Mouse (Mus musculus): ENCODE results near the gene Nell1. TPM values are rescaled to one million over a fixed set of nuclear protein-coding genes. Genes with fewer than 3 reads are reported as not detected.

Gene Nell1
- total RNA-seq, 2 experiments from 2014 or later, result 0.14 TPM; not detected in 1

GRCm38 (mm10) chr7:50338226-50338625, 363.6 kb downstream of the Nell1 start:
- DNase-seq, result no peak

DNA sequence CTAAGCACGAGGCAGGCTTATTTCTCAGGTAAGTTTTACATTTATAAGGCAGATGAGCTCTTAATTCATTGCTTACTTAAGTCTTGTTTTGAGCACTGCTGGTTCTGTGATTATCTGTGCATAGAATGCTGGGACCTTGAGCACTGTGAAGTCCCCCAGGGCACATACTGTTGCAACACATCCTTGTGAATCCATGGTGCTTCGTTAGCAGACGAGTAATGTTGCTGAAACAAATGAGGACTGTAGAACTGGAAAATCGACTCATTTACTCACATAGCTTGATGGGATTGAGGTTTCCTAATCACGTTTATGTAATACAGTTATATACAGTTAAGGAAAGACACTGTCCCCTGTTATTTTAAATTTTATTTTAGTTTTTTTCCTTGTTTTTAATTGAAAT, 364.1 kb downstream of the Nell1 start:
- DNase-seq, result no peak

- no peak for DNase-seq
These were observed 376.9 kb downstream of the Nell1 start for GRCm38 (mm10) chr7:50351564-50351963.

GRCm38 (mm10) chr7:50357213-50357612, 382.5 kb downstream of the Nell1 start:
- DNase-seq, result no peak

DNA sequence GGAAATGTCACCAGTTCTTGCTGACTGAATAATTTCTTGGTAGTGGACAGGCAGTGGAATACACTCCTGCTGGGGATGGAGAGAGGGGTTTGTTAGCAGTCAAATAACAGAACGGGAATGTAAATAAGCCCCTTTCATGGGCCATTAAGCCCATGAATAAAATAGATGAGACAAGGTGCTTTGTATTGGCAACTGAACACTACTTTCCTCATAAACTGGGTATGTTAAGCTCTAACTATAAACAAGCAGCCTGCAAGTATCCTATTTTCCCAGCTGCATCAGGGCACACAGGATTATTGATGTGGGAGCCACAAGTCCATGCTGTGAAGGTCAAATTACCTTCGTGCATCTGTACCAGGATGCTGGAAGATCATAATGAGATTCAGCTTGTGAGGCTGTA, 387.4 kb downstream of the Nell1 start:
- DNase-seq, result no peak

GRCm38 (mm10) chr7:50374876-50375275, 400.2 kb downstream of the Nell1 start:
- DNase-seq, result no peak

DNA sequence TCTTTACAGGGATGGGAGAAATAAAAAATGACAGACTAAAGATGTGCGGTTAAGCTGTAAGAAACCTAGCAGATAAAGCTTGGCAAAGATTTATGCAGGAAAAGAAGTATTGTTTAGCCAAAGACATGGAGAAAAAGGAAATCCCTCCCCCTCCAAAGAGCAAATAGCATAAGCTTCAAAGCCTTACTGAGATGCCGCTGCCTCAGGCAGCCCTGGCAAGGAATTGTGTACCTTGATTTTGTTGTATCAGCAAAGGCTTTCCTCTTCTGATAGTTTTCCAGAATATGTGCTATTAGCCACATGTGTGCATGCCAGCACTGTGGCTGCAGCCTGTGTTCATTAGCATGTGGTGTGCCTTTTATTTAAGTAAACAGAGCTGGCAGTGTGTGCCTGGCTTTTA, 435.8 kb downstream of the Nell1 start:
- DNase-seq, result no peak

DNA sequence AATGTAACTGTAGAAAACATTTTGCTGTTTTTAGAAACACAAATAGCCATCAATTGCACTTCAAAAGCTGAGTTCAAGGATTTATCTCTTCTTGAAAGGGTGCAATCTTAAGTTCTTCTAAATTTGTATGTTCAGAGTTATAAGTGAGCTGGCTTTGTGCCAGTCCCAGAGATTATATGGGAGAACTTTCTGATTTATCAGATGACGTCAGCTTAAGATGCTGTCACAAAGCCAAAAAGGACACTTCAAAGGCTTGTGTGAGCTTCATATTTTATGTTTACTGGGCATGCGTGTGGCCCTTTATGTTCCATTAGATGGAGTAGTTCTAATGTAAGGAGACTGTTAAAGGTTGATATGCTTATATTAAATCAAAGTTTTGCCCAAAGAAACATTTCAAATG, 445.3 kb downstream of the Nell1 start:
- no peak for DNase-seq

DNA sequence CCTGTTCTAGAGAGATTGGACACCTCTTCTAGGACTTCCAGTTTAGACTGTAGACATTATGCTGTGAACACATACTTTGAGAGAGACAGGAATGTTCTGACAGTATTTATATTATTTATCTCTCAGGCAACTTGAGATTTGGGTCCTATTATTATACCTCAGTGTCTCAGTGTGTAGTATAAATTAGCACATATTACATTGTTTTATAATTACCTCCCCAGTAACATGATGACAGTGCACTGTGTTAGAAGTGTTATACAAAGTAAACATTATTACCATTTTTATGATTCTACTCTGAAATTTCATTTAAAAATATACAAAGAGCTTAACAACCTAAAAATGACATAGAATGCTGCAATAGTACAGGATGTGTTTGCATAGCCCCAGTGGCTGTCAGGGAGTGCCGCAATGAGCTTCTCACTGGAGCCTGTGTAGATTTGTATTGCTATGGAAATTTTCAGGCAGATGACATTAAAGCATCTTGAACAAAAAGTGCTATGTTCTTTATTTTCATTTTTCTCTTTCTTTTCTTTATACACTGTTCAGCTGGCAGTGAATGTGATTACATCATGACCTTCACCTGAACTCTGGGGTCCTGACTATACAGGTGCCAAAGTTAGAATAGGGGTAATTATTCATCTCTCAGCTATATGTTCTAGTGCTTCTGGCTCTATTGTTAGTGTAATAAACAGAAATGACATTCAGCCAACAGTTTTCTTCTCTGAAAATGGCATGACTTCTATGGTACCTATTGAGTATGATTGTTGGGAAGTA, 447.9 kb downstream of the Nell1 start:
- DNase-seq, result no peak

DNA sequence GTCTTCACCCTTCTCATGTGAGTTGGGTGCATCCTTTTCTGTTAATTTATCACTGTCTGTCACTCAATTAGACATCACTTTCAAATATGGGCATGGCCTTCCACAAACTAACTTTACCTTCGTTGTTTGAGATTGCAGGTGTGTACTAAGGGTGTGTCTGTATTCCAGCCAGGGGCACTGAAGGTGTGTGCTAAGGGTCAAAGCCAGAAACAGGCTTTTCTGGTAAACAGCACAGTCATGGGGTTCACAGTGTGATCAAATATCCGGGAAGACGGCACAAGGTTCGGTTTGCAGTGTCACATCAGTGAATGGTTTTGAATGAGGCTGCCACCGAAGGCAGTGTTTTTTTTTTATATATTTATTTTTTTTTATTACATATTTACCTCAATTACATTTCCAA, 455.1 kb downstream of the Nell1 start:
- no peak for DNase-seq

DNA sequence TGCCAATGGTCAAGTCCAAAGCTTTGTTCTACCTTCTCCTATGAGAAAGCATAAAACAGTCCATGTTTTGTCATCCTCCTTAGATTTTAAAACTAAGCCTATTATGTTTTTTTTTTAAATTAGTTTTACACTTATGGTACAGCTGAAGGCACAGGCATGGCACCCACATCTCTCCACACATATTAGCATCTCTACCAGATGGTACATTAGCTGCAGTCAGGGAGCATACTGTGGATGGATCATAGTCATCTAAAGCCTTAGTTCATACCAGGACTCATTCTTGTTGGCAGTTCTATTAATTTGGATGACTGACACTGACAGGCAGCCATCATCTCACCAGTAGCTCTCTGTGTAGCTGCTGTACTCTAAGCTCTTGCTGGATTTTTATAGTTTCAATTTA, 466.6 kb downstream of the Nell1 start:
- DNase-seq, result no peak

- DNase-seq, result no peak
These were observed 472.7 kb downstream of the Nell1 start for GRCm38 (mm10) chr7:50447316-50447715.

DNA sequence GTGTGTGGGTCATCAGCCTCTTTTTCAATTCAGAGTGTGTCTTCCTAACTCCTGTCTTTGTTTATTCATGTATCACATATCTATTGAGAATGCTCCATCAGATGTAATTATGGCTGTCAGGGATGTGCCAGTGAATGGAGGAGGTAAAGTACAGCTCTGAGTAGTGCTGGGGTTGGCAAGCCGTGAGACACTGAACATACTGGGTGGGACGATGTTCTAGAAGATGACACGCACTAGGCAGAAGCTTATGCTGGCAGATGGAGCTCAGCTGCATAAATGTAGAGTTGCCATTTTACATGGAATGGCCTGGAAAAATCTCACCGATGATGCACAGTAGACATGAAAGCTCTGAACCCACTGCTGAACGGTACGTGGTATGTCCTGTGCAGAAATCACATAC, 493.1 kb downstream of the Nell1 start:
- DNase-seq, result no peak

GRCm38 (mm10) chr7:50470555-50470954, 495.9 kb downstream of the Nell1 start:
- DNase-seq, result no peak

DNA sequence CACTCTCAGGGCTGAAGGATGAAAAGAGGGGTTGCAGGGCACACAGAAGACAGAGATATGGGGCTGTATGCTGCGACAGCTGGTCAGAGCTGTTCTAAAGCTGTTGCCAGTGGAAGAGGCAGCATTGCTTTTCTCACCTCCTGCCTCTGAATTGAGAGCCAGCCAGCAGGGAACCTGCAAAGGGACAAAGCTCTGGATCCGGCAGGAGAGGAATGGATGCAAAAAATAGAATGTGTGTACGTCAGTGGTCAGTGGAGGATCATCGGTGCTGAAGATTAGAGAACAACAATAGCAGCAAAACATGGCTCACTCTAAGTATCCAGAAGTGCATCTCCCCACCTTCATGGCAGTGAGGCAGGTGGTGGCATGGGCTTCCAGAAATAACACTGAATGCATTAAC, 507.3 kb downstream of the Nell1 start:
- DNase-seq, result no peak

DNA sequence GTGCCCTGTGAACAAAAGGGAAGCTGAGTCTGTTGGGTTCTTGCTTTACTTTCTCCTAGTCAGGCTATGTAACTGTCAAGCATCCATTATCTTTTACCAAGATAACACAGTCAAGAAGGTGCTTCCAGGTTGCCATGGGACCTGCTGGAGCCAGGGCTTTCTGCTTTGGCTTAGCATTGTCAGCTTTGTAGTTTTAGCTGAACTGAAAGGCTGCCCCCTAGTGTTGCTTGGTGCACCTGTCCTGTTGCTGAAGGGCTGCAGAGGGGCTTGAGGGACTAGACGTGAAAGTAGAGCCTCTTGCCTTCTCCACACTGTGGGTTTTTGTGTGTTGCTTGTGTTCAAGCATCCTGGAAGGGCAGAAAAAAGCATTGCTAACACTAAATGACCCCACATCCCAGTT, 510.6 kb downstream of the Nell1 start:
- DNase-seq, result peak; percentile 34

GRCm38 (mm10) chr7:50486884-50487420, 512.3 kb downstream of the Nell1 start:
- no peak for DNase-seq

- no peak for DNase-seq
These were observed 526.9 kb downstream of the Nell1 start for GRCm38 (mm10) chr7:50501562-50501961.

DNA sequence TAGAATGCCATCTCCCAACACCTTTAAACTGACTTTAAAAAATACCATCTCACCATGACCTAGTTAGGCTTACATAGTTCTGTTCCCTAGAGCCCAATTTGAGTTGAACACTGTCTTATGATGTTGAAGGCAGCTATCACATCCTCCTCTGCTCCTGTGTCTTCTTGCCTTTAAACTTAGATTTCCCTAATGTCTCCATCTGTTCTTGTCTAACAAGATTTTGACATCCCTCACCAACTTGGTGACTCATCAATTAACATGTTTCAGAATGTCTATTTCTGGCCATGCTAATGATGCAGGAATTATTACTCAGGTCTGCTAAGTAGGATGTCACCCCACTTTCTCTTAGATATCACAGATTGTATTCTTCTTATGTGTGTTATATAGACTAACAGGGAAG, 532.4 kb downstream of the Nell1 start:
- DNase-seq, result no peak

DNA sequence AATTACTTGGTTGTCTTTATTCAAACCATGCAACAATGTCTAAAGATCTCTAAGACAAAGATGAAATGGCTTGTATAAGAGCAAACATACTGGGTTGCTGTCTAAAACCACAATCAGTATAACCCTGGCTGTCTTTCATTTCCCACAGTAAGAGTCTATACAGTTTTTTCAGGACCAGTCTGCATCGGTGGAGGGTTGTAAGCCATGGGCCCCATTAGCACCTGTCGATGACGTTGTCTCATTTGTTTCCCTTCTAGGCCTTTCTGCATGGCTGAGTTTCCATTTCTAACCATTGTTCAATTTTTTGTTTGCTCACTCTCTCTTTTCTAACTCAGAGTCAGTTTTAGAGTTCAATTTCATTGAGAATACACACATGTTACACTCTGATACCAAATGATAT, 540.2 kb downstream of the Nell1 start:
- no peak for DNase-seq

DNA sequence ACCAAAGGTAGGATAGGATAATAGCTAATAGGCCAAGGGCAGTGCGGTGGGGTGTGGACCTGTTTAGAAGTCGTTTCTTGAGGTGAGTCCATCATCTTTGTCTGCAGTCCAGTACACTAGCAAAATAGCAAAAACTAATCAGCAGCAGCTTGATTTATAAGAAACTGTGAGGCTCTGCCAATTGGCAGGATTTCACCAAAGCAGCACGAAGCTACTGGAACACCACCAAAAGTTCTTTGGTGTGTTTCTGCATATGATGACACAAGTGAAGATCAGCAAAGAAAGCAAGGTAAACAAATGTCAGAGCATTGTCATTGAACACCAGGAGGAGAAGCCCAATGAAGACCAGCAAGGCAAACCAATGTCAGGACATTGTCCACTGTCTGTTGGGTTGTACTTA, 542.0 kb downstream of the Nell1 start:
- no peak for DNase-seq

DNA sequence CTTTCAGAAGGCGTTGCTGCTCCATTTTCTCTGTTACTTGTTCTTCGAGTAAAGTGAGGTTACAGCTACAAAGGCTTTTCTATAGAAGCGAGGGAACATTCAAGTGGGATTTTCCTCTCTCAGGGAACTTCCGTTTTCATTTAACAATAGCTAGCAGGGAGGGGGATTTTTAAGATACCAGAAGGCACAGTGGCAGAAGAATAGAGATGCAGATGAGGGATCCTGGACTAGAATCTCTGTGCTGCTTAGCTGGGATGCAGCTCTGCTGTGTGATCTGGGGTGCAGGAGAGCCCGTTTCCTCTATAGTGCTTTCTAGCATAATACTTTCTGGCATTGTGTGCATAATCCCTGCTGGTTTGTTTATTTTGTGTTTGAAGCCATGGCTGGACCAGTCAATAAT, 568.7 kb downstream of the Nell1 start:
- DNase-seq, result no peak

- no peak for DNase-seq
These were observed 574.9 kb downstream of the Nell1 start for GRCm38 (mm10) chr7:50549572-50549971.

DNA sequence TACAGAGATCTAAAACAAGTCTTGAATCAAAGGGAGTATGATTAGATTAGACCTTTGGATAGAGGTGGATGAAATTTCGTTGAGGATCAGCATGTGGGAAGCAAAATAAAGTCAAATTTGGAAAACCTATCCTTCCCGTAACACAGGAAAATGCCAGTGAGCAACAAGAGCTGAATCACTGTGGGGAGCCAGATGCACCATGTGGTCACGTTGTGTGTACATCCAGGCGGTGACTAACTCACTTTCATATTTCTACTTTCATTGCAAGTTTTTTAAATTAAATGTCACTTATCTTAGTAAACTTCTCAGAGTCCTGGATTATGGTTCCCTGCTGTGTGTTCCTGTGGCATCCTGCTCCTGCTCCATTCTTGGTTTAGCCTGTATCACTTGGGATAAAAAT, 576.8 kb downstream of the Nell1 start:
- no peak for DNase-seq

GRCm38 (mm10) chr7:50562708-50563107, 588.0 kb downstream of the Nell1 start:
- DNase-seq, result no peak
